Mouse (Mus musculus) left cerebral cortex, postnatal 10 days (tissue): ENCODE measurements around the gene Plekha3. TPM values are rescaled to one million over a fixed set of nuclear protein-coding genes. Genes with fewer than 3 reads are reported as not detected.
A peak's percentile ranks its signal among the peaks of the same experiment; 100 is the strongest.

ENCODE experiments used
- DNase-seq, 2 experiments: peaks; one replicate each; pipeline ENCODE4 v3.0.0; 2021 to 2022; ENCODE audit warnings: low spot score in 2 of 2, mixed read lengths in 1 of 2; ENCODE audit errors: extremely low spot score in 1 of 2
- intact Hi-C: fragments of 180-260 bp; cut with DNase I; formaldehyde crosslinking; loops from one replicate; pipeline ENCODE4 v1.15.1; 2025
- total RNA-seq, 2 experiments: library from RNA; stranded (reverse); gene quantifications; 2 replicates each; pipeline ENCODE4 v1.2.3; 2021

The Plekha3 gene
- total RNA-seq: 10 to 100 TPM; 22.5 to 22.9 TPM

DNA sequence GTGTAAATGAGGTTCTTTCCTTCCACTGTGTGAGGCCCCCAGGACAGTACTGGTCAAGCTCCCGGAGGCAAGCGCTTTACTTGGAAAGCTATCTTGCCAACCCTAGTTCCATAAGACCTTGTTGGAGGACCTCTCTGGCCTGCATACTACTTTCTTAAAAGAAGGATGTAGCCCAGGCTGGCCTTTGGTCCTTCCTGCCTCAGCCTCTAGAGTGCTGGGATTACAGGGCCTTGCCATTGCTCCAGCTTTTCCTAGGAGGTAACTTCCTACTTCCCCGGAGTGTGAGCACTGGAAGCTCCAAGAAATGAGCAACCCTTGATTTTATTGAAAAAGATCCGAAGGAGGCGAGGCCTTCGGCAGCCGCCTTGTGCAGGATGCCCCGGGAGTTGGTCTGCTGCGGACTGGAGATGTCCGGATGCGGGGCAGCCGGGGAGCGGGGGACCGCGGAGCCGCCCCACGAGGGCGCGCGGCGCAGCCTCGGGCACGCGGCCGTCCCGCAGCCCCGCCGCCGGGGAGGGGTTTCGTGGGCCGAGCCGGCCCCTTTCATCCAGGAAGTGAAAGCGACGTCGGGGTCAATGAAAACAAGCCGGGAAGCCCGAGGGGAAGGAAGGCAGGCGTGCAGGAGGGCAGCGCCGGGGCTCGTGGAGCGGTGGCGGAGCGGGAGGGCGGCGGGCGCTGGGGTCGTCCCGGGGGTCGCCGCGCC is at the start of gene Plekha3:
Gene Plekha3 (plus strand): TSS at position 557 of the 703 bp plus-strand sequence.
- DNase-seq: peak; percentile 72 to 91
- intact Hi-C loops: no loop called here

DNA sequence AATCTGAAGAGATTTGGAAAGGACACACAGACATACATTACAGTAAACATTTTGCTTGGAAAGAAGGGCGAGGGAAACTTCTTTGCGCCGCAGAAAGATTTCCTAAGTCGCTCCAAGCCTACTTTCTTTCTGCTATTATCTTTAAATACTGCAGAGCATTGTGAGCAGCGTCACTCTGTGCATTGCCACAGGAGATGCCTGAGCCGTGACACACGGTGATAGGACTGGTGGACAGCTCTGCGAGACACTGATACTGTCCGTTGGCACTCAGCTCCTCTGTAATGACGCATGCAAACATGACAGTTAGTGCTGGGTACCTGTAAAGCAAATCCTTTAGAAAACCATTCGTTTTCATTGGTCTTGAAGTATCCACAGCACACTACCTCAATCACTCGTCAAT is 44.8 kb upstream of the Plekha3 start:
- intact Hi-C loops: no loop called here
- no peak for DNase-seq

DNA sequence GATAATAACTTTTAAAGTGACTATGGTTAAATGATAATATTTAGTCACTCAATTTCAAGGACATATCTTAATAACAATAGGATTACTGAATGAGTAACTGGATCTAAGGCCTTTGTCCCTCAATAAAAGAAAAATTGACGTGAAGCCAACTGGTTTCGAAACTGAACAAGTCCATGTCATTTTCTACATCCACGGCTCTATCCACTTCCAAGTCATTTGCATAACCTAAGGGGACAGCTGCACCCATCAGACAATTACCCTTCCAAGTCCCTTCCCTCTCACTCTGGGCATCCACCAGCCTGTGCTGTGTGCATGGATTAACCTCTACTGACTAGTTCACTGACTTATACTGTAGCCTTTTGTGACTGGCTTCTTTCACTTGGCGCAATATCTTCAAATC is 43.5 kb upstream of the Plekha3 start:
- no peak for DNase-seq
- intact Hi-C loops: no loop called here

DNA sequence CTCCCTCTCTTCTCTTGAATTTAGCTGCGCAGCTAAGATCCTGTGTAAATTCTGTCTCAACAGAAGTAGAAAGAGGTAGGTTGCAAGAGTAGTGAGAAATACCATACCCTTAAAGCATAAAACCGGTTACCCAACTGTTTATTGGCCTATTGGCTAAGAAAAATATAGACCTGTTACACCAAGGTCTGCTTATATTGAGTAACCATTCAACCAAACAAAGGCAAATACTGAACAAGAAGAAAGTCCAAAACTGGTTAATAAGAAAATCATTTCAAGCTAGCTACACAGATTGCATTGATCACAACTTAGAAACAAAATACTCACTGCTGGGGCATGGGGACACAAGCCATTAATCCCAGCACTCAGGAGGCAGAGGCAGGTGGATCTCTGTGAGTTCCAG is 35.4 kb upstream of the Plekha3 start:
- intact Hi-C loops: no loop called here
- no peak for DNase-seq

DNA sequence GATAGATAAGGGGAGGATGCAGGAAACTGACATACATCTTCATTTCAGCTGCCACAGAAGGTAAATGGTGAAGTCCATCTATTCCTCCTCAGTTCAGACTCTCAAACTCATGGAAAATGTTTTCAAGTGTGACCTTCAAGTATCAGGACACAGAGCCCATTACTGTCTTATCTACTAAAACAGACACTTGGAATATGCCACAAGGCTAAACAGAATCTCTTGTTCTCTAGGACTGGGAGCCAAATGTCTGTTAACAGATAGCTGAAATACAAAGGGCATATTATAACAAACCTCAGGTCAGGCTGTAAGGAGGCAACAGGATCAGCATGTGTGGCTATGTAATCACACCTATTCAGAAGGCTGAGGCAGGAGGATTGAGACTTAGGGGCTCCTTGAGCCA is 31.3 kb upstream of the Plekha3 start:
- intact Hi-C loops: no loop called here

DNA sequence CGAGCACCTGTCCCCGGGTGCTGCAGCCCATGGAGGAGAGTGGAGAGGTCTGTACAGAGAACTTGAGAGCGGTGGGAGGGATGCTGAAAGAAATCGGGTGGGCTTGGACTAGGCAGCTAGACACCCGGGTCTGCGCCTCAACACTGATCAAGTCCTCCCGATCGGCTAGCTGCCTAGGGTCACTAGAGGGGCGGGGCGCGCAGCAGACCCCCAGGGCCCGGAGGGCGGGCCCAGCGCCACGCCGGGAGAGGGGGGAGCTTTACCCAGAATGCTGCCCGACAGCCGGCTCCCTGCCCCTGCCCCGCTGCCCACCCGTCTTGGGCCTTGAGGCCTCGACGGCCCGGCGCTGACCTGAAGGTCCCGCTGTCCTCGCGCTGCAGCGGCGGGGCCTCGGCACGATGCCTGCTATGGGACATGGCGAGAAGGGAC is 27.6 kb upstream of the Plekha3 start:
- DNase-seq: peak in 1 of 2 experiments; percentile 77
- intact Hi-C loops: no loop called here

More for the DNA sequence above, 31.3 kb upstream of the Plekha3 start:
- no peak for DNase-seq

DNA sequence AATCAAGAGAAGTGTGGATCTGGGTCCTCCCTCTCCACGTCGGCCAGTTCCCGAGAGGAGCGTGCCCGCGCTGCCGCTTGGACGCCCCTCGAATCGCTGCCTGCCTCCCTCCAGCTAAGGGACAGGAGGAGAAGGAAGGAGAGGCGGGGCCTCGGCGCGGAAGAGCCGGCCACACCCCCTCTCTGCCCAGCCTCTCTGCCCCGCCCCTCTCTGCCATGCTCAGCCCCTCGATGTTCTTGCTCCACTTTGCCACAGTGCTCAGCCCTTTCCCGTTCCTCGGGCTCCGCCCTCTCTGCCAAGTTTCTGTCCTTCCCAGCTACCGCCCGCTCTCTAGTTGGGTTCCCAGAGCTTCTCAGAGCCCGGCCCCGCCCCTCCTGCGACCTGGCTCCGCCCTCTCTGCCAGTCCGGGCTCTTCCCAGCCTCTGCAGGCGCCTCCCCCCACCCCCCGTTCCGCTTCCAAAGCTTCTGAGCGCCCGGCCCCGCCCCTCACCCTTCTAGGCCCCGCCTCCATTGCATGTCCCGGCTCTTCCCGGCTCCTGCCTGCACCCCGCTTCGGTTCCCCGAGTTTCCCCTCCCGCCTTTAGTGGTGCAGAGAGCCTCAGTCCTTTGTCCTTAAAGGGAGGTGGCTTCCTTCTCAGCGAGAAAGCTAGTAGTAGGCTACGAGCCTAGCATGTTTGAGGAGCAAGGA is 27.1 kb upstream of the Plekha3 start, which contains the start of the genes Prkra and Pjvk:
Gene Prkra (minus strand): TSS at position 133 of the 688 bp plus-strand sequence.
Gene Pjvk (plus strand): TSS at position 594 of the 688 bp plus-strand sequence.
- intact Hi-C loops: no loop called here
- DNase-seq: peak; percentile 95 to 98

DNA sequence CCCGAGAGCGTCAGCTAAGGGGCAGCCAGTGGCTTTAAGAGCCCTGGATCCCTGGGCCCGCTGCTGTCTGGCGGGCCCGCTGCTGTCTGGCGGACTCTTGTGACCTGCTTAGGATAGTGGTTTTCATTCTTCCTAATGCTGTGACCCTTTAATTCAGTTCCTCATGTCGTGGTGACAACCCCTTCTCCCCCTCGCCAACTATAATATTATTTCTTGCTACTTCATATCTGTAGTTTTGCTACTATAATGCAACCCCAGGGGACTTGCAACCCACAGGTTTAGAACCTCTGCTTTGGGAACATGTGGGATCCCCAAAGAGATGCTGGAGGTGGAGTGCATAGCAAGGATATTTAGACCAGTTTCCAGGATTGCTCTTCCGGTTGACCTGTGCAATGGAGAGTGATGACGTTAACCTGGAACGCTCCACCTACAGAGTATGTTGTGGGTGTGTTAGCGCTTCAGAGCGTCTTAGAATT is 26.4 kb upstream of the Plekha3 start:
- intact Hi-C loops: no loop called here
- DNase-seq: peak in 1 of 2 experiments; percentile 26

DNA sequence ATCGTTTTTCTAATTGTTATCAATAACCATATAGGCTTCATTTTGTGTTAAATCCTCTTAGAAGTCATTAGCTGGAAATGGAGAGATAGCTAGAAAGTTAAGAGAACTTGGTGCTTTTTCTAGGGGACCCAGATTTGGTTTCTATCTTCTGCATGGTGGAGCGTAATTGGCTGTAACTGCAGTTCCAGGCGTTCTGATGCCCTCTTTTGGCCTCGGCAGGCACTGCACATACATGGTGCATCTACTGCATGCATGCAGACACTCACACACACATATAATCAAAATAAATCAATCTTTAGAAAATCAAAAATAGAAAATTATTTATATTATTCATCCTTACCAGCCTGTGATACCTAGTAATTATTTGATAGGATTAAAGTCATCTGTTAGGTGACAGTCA is 22.0 kb upstream of the Plekha3 start:
- intact Hi-C loops: no loop called here
- DNase-seq: no peak

DNA sequence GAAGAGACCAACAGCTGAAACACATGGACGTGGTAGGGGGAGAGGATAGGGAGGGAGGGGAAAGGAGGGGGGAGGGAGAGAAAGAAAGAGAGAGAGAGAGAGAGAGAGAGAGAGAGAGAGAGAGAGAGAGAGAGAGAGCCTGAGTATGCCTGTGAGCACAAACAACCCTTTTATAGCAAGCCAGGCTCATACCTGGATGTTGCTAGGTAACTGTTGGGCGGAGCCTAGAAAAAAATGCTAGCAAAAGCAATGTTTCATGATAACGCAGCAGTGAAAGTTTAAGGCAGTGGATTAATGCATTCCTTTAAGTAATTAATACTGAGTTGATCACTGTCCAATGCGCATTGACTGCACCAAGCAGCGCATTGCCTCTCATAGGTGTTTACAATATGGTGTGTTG is 20.4 kb upstream of the Plekha3 start:
- intact Hi-C loops: no loop called here
- DNase-seq: no peak

DNA sequence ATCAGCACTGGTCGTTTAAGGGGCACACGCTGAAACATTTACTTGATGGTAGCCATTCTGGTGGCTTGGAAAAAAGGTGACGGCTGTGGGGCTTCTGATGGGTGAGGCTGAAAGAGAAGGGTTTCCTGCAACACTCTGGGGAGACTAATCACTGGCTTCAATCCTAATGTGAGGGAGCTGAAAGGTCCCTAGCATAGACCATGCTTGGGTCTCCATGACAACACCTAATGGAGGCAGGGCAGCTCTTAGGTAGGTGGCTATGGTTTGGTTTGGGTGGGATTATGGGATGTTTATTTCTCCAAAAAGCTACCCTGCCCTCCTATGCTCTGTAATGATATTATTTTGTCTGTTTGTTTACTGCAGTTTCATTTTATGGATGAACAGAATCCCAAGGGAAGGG is 19.6 kb upstream of the Plekha3 start:
- intact Hi-C loops: no loop called here
- DNase-seq: no peak

DNA sequence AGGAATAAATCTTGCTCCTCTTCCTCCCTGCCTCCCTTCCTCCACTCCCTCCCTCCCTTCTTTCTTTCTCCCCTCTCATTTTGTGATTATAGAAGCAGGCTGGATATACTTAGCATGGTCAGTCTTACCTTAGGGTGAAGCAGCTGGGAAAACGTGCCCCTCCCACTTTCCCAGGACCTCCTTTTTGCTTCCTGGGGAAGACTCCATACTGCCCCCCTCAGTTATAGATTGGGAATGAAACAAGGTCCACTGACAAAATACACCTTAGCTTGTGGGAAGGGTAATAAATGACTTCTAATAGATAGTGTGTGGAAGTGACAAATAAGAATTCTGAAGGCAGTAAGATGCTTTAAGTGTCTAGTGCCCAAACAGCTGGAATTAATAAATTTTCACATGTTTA is 19.1 kb upstream of the Plekha3 start:
- intact Hi-C loops: no loop called here
- no peak for DNase-seq

DNA sequence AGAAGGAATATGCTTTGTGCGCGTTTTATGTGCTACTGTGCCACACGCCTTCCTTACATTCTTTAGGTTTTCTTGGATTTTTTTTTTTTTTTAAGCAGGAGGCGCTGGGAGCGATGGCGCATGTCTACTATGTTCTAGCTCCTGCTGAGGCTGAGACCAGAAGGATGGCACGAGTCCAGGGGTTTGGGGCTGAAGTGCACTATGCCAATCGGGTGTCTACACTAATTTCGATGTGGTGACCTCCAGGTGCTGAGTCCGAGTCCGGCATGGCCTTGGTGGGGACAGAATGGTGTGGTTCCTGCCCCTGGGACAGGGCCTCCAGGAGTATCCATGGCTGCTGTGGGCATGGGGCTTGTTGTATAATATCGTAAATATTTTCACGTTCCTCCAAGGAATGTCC is 16.5 kb upstream of the Plekha3 start:
- intact Hi-C loops: no loop called here
- DNase-seq: peak in 1 of 2 experiments; percentile 30

DNA sequence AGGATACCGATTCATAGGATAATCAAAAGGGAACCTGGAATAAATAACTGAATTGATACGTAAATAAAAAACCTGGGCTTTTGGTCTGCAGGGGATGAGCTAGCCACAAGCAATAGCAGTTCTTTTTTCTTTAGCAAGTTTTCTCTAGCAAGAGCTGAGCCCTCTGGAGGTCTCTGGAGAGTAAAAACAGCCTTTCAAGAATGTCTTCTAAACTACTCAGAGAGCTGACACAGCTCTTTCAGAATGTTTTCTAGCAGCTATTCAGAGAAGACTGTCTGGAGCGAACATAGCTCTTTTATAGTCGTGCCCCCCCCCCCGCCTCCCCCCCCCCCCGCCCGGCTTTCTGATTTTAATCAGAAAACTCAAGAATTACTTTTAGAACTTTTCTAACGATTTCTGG is 15.7 kb upstream of the Plekha3 start:
- DNase-seq: no peak
- intact Hi-C loops: no loop called here

DNA sequence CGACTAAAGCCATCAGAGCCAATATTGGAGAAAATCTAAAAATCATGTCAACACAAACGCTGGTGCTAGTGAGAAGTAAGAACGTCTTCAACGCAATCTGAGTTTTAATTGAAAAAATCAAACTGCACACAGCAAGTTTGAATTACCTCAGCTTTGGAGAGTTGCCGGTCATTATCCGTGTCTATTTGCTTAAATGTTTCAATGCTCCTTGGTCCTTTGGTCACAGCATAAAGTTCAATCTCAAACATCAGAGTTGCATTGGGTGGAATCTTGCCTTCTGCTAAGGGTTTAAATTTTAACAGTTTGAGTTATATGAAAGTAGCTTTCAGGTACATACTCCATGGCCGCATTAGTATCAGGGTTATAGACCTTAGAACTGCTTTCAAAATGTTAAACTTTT is 9.6 kb upstream of the Plekha3 start:
- intact Hi-C loops: no loop called here
- DNase-seq: no peak

DNA sequence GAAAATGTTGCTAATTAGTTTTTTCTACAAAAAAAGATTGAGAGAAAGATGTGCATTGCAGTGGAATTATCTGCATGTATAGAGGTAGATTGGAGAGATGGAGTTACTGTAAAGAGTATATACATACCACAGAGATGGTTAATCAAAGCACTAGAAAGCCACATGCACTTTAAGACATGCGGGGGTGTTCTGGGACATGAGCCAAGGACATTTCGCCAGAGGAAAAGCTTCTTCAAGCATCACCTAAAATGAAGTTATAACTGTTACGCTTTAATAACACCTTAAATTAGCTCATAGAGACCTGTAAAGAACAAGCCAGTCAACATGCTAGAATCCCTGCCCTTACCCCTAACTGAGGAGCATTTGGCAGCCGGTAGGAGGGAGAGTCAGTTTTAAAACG is 7.9 kb upstream of the Plekha3 start:
- DNase-seq: no peak
- intact Hi-C loops: no loop called here

DNA sequence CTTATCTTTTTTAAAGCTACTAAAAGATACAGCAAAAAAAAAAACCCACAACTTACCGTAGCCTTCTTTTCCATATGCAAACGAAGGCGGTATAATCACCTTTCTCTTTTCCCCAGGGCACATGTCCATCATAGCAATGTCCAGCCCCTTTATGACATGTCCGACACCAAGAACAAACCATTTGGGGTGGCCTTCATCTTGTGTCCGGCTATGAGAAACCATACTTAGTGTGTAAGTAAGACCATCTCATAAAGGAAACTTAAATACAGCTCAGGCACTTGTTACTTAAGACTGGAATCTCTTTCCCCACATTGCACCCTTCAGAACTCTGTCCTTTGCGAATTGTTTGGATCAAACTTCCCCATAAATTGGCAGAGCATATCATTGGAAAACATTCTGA is 3.4 kb upstream of the Plekha3 start:
- no peak for DNase-seq
- intact Hi-C loops: no loop called here

DNA sequence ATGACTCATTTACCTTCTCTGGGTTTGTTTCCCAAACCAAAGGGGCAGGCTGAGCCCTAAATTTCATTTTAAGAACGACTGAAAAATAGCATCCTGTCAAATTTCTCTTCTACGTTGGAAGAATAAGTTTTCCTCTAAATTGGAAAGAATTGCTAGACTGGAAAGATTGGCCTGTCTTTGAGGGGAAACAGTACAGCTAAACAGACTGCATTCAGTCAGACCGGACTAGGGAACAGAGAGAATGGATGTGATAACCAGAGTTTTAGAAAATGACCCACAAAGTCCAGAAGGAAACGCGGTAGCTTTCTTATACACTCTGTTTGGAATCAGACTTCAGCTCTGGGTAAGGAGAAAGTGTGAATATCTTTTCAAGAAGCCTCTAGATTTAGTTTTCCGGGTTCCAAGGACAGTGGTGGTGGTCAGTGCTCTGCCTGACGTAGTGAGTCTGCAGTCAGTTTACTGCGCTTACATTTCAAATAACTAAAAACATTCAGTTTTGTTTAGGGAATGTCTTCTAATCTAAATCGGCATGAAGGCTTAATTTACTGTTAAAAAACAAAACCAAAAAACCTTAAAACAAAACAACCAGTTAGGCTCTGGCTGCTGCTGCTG is 2.8 kb upstream of the Plekha3 start:
- no peak for DNase-seq
- intact Hi-C loops: no loop called here

DNA sequence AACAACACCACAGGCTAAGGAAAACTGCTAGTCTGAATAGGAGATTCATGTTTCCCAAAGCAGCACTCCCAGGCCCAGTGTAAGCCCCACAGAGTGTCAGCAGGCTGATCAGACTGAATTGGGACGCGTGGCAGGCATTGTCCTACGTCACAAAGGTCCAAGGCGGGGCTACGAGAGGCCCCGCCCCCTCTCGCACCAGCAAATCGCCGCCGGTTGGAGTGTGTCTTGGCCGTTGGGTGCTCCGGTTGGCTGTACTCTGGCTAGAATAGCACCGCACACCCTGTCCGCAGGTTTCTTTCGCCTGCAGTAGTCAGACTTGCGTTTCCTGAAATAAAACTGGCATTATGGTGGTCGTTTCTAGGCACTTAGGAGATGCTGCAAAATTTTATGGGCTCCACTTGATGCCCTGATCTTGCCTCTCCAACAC is 2.1 kb upstream of the Plekha3 start, which contains the start of gene Fkbp7:
Gene Fkbp7 (minus strand): TSS at position 151 of the 427 bp plus-strand sequence.
- peak; percentile 81 to 92 for DNase-seq
- intact Hi-C loops: no loop called here
